Mouse (Mus musculus): ENCODE results near the gene Vhl.
A peak's percentile ranks its signal among the peaks of the same experiment; 100 is the strongest.
"Not testable (repeated sequence)": the region's sequence is repeated elsewhere in the genome, so short reads cannot be mapped to it uniquely, and the experiment has no call there.

Gene Vhl

GRCm38 (mm10) chr6:113662964-113663700, 39.4 kb downstream of the Vhl start:
- no peak for DNase-seq

- DNase-seq, result no peak
Measured at GRCm38 (mm10) chr6:113664305-113664704, 40.5 kb downstream of the Vhl start.

GRCm38 (mm10) chr6:113667611-113668122, 43.9 kb downstream of the Vhl start:
- no peak for DNase-seq

GRCm38 (mm10) chr6:113668287-113669154, 44.8 kb downstream of the Vhl start:
- peak; percentile 46 for DNase-seq

- no peak for DNase-seq
Measured at GRCm38 (mm10) chr6:113669821-113670220, 46.1 kb downstream of the Vhl start.

GRCm38 (mm10) chr6:113672029-113672428, 48.3 kb downstream of the Vhl start:
- DNase-seq, result not testable (repeated sequence)

GRCm38 (mm10) chr6:113672989-113673388, 49.2 kb downstream of the Vhl start:
- no peak for DNase-seq

GRCm38 (mm10) chr6:113675234-113675633, 51.5 kb downstream of the Vhl start:
- no peak for DNase-seq

- no peak for DNase-seq
Measured at GRCm38 (mm10) chr6:113675991-113676390, 52.2 kb downstream of the Vhl start.

- DNase-seq, result no peak
Measured at GRCm38 (mm10) chr6:113677070-113677734, 53.4 kb downstream of the Vhl start.

GRCm38 (mm10) chr6:113678246-113679012, 54.7 kb downstream of the Vhl start:
- no peak for DNase-seq

- DNase-seq, result no peak
Measured at GRCm38 (mm10) chr6:113679993-113680566, 56.3 kb downstream of the Vhl start.

All from lung, postnatal 10 days (tissue).